Mouse (Mus musculus) kidney, postnatal 36 days (tissue): ENCODE measurements around the gene Pcbp2.
A peak's percentile ranks its signal among the peaks of the same experiment; 100 is the strongest.

Source experiments
- DNase-seq, 2 experiments: peaks; one replicate each; pipeline ENCODE4 v3.0.0; 2021 to 2022; ENCODE audit warnings: mixed read lengths in 2 of 2

Gene Pcbp2

GRCm38 (mm10) chr15:102468675-102469370, 1.5 kb upstream of the Pcbp2 start:
- DNase-seq, result no peak

DNA sequence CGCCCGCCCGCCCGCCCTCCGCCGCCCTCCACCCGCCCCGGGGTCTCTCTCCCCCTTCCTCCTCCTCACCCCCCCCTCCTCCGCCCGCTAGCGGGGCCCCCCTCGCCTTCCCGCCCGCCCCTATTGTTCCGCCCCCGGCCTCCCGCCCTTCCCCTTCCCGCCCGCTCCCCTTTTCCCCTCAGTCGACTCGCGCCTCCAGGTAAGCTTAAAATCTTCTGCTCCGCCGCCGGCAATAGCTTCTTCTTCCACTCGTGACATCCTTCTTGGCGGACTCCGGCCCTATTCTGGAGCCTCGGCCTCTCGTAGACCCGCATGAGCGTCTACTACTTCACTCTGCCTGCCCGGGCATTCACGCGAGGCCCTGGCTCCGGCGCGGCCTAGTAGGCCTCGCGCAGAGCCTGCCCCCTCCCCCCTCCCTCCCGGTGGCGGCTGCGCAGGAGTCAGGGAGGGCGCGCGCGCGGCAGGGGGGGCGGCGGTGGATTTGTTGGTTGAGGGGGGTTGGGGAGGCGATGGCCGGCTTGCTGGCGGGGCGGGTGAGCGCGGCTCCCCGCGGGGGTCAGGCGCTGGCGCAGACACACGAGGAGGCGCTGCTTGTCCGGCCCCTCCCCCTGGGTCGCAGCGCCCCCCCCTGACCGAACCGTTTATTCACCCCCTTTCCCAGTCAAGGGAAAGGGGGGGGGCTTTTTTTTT, 411 bp downstream of the Pcbp2 start:
- DNase-seq, result peak; percentile 87 to 91

DNA sequence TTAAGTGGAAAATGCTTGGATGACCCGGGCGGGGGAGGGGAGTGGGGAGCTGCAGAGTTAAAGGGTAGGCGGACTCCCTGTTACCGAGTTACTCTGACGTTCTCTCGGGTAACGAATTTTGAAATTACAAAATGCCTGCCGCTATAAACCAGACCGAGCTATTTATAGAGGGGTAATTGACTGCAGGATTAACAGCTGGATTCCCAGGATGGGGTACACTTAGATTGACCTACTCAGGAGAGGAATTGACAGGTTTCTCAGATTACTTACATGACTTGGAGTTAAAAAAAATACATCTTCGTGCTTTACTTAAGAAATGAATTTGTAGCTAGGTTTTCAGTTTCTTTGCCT, 931 bp downstream of the Pcbp2 start:
- DNase-seq, result no peak

GRCm38 (mm10) chr15:102471727-102472126, 1.4 kb downstream of the Pcbp2 start:
- DNase-seq, result no peak

DNA sequence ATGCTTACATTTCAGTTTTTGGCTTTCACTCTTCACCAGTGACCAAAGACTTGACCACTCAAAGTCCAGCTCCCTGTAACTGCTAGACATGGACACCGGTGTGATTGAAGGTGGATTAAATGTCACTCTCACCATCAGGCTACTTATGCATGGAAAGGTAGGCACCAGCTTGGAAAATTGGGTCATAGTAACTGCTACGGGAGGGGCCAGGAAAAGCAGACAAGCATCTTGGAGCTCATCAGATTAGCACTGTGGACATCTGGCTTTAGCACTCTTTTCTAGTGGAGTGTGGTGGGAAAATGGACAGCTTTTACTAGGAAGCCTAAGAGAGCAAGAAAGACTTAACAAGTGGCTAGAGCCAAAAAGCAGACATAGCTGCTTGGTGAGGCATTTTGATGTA, 2.9 kb downstream of the Pcbp2 start:
- no peak for DNase-seq

- DNase-seq, result no peak
Measured at GRCm38 (mm10) chr15:102474520-102474919, 4.2 kb downstream of the Pcbp2 start.

GRCm38 (mm10) chr15:102483136-102483535, 12.8 kb downstream of the Pcbp2 start:
- DNase-seq, result no peak

- no peak for DNase-seq
Measured at GRCm38 (mm10) chr15:102485853-102486252, 15.5 kb downstream of the Pcbp2 start.

DNA sequence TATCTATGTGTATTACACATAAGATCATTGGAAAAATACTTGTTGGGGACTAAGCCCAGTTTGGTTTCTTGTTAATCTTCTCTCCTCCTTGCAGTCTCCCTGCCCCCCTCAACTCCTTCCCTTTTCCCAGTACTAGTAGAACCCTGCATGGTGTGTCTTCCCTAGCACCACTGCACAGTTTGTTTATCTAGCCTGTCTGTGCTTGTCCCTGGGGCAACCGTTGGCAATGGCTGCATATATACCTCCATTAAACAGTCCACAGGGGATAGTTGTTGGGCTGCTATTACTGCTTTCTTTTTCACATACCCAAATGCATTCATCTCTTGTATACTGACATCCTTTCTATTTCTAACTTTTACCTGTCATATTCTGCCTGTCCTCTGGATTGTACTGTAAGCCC, 17.3 kb downstream of the Pcbp2 start:
- DNase-seq, result no peak

DNA sequence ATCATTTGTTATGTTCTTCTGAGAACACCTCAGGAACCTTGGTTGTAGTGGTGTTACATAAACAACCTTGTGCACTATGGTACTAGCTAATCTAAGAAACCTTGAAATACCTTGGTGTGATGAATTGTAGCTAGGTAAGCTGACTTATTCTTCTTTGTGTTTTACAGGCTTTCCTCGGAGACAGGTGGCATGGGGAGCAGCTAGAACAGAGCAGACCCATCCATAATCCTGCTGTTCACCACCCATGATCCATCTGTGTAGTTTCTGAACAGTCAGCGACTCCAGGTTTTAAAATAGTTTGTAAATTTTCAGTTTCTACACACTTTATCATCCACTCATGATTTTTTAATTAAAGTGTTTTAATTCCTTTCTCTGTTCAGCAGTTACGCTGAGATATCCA, 28.0 kb downstream of the Pcbp2 start:
- no peak for DNase-seq

- DNase-seq, result no peak
Measured at GRCm38 (mm10) chr15:102499370-102499769, 29.0 kb downstream of the Pcbp2 start.

DNA sequence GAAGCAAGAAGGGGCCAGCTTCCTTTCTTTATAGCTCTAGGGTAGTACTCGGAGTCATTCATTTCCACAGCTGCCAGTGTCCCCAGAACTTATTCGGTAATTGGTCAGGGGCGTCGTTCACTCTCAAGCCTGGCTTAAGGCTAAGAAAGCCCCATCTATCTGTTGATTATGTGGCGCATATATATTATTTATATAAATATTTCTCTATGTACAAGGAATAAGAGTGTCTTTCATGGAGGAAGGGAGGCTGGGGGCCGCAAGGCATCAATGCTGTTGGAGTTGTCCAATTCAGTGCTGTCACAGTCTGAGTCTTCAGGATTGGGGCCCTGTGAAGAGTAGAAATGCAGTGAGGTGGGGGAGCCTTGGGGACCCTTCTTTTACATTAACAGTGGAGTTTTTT, 29.5 kb downstream of the Pcbp2 start:
- no peak for DNase-seq

DNA sequence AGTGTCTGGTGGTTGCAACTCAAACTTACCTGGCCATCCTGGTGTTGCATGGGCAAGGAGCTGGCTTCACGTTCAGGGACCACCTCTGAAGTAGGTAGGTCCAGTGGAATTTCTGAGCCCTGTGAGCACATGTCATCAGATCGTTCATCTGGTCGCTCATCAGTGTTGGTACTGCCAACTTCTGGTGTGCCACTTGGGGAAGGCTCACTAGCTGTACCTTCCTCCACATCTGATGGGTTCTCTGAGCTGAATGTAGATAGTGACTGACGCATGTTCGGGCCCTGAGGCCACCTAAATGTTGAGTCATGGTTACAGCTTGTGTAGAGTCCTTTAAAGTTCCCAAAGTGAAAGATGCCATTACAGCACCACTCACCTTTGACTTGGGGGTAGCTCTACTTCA, 30.1 kb downstream of the Pcbp2 start:
- DNase-seq, result no peak

- DNase-seq, result no peak
Measured at GRCm38 (mm10) chr15:102501084-102501814, 30.9 kb downstream of the Pcbp2 start.

DNA sequence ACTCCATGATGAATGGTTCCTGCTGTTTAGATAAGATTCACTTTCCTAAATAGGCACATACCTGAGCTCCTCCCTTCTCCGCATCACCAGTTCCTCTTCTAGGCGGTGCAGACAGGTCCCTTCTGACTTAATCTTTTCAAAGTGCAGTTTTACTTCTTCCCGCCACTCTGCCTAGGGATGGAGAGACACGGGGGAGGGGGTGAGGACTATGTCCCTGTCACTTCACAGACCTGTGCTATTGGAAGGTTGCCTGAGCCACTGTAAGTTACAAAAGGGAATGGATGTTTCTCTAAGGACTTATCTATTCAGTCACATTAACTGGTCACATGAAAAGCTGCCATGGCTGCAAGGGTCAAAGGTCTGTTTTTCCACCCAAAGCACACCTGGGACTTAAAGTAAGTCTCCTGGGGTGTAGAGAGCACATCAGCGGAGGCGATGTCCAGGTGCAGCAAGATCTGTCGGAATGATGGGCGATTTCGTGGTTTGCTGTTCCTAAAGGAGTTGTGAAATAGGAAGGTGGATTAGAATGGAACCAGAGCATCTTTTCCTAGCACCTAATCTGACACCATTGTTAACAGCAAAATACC, 32.0 kb downstream of the Pcbp2 start:
- DNase-seq, result peak; percentile 29 to 33

GRCm38 (mm10) chr15:102503447-102503846, 33.1 kb downstream of the Pcbp2 start, which contains the start of gene Gm10337:
Gene Gm10337, plus strand, starts transcription at chr15:102503722.
- DNase-seq, result no peak

DNA sequence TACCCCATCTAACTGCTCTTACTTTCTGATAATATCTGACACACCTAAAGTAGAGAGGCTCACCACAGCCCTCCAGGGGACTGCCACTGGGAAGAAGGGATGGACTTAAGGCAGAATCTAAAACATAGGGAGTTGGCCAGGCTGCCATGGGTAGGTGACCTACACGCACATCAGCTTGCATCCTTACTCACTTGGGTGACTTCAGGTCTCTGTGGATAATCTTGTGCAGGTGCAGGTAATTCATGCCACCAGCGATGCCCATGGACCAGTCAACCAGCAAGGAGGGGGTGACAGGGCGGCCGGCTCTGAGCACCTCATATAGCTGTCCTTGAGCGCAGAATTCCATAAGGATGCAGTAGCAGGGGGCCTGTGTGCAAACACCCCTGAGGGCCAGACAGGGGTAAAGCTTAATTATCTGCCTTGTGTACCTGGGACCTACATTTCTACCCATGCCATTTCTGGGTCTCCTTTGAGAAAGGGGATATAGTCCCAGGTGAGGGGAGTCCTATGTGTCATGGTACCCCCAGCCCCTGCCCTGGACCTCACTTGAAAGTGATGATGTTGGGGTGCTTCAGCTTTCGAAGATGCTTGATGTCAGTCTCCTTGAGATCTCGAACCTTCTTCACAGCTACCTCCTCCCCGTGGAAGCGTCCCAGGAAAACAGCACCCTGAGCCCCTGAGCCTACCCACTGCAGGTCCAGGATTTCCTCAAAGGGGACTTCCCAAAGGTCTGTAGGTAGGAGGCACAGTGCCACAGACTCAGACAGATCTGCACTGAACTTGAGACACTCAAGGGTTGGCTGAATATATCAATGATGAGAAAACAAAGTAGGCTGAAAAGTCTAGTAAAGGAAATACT, 33.8 kb downstream of the Pcbp2 start:
- no peak for DNase-seq

DNA sequence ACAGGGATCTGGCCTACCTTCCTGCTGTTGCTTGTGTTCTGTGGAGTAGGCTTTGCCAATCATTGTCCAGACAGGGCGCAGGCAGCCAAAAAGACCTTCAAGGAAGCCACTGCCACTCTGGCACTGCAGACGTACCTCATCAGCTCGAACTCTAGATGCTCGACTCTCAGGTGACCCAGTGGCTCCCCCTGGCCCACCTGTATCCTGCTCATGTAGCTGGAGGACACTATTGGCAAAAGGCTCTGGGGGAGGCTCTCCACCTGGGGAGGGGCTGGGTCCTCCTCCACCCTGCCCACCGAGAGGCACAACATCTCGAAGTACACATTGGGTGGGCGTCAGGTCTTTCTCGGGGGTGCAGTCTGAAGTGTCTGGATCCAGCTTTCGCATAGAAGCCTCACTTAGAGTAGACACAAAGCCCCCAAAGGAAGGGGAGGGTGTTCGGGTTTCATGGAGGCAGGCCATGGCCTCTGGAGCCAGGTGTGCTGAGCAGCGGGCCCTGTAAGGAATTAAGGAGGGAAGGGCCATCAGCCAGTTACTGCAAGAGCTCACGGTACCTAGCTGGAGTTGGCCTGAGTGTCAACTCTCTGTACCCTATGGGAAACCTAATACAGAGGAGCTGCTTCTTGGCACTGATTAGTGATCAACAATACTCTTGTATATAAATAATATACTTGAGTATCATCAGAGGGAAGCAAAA, 34.9 kb downstream of the Pcbp2 start:
- DNase-seq, result no peak

GRCm38 (mm10) chr15:102505770-102506463, 35.6 kb downstream of the Pcbp2 start:
- DNase-seq, result no peak

GRCm38 (mm10) chr15:102506464-102506830, 36.1 kb downstream of the Pcbp2 start:
- DNase-seq, result no peak

GRCm38 (mm10) chr15:102506864-102507263, 36.5 kb downstream of the Pcbp2 start:
- no peak for DNase-seq
